Mouse (Mus musculus): ENCODE measurements around the gene Cfap54.

- TF ChIP-seq CTCF (IDR thresholded peaks at IDR 0.05; ENCODE audit: insufficient read depth, low read depth, low read length): no peak
- no peak for TF ChIP-seq POLR2A (IDR thresholded peaks at IDR 0.05; ENCODE audit: insufficient read depth, low read depth, low read length)
These were observed 264.5 kb downstream of the Cfap54 start for GRCm38 (mm10) chr10:92816903-92817302.
